Mouse (Mus musculus): Measurements from ENCODE around the gene Rsph9.

Gene Rsph9

GRCm38 (mm10) chr17:46108286-46108685 lies 35.7 kb downstream of the Rsph9 start:
- CTCF ChIA-PET, result no interaction called here

- CTCF ChIA-PET, result no interaction called here
These were observed 39.5 kb downstream of the Rsph9 start for GRCm38 (mm10) chr17:46104487-46104886.

GRCm38 (mm10) chr17:46102608-46103159 lies 41.3 kb downstream of the Rsph9 start:
- CTCF ChIA-PET, result no interaction called here

GRCm38 (mm10) chr17:46101906-46102305 lies 42.1 kb downstream of the Rsph9 start:
- CTCF ChIA-PET, result interaction anchor here (0.7 kb wide), 1 partner anchor 199 kb away, joined by 3 read pairs; no protein-coding TSS in a partner anchor

- CTCF ChIA-PET, result no interaction called here
These were observed 45.5 kb downstream of the Rsph9 start for GRCm38 (mm10) chr17:46098525-46098924.

- CTCF ChIA-PET, result no interaction called here
These were observed 52.1 kb downstream of the Rsph9 start for GRCm38 (mm10) chr17:46091899-46092298.

GRCm38 (mm10) chr17:46091351-46091750 lies 52.7 kb downstream of the Rsph9 start:
- CTCF ChIA-PET, result no interaction called here

- CTCF ChIA-PET, result interaction anchor here (0.6 kb wide), 1 partner anchor 452 kb away, joined by 3 read pairs; no protein-coding TSS in a partner anchor
These were observed 57.6 kb downstream of the Rsph9 start for GRCm38 (mm10) chr17:46086341-46086870.

- CTCF ChIA-PET, result interaction anchor here (0.5 kb wide), 1 partner anchor 553 kb away, joined by 4 read pairs; no protein-coding TSS in a partner anchor
These were observed 59.9 kb downstream of the Rsph9 start for GRCm38 (mm10) chr17:46084091-46084501.

GRCm38 (mm10) chr17:46083381-46083780 lies 60.6 kb downstream of the Rsph9 start:
- CTCF ChIA-PET, result no interaction called here

GRCm38 (mm10) chr17:46081657-46082056 lies 62.4 kb downstream of the Rsph9 start:
- CTCF ChIA-PET, result no interaction called here

GRCm38 (mm10) chr17:46081042-46081441 lies 63.0 kb downstream of the Rsph9 start:
- CTCF ChIA-PET, result no interaction called here

GRCm38 (mm10) chr17:46080388-46080787 lies 63.6 kb downstream of the Rsph9 start:
- CTCF ChIA-PET, result no interaction called here

GRCm38 (mm10) chr17:46079037-46079436 lies 65.0 kb downstream of the Rsph9 start:
- CTCF ChIA-PET, result no interaction called here

GRCm38 (mm10) chr17:46077921-46078534 lies 66.0 kb downstream of the Rsph9 start:
- CTCF ChIA-PET, result no interaction called here

GRCm38 (mm10) chr17:46076260-46076551 lies 67.8 kb downstream of the Rsph9 start:
- CTCF ChIA-PET, result no interaction called here

GRCm38 (mm10) chr17:46075551-46076259 lies 68.3 kb downstream of the Rsph9 start:
- CTCF ChIA-PET, result no interaction called here

GRCm38 (mm10) chr17:46075116-46075485 lies 68.9 kb downstream of the Rsph9 start:
- CTCF ChIA-PET, result interaction anchor here (0.6 to 0.9 kb wide), 3 partner anchors 37 to 349 kb away, joined by 3 to 4 read pairs (median 3); no protein-coding TSS in a partner anchor

- CTCF ChIA-PET, result interaction anchor here (0.6 to 1.1 kb wide), 4 partner anchors 36 to 348 kb away, joined by 3 to 5 read pairs (median 4); no protein-coding TSS in a partner anchor
These were observed 69.5 kb downstream of the Rsph9 start for GRCm38 (mm10) chr17:46074398-46075115.

- CTCF ChIA-PET, result interaction anchor here (1.1 kb wide), 1 partner anchor 339 kb away, joined by 5 read pairs; no protein-coding TSS in a partner anchor
These were observed 70.2 kb downstream of the Rsph9 start for GRCm38 (mm10) chr17:46073730-46074301.
